ENCODE assay signal across 12 mouse cellular contexts in genomic region chr5:114137481-114138276, GRCm38 (mm10). TPM values are rescaled to one million over a fixed set of nuclear protein-coding genes. Genes with fewer than 3 reads are reported as not detected.
DNase-seq lines count a peak whose midpoint lies in the region; ATAC-seq and TF ChIP-seq lines count a peak whose summit lies in the region.
"Had no signal": no experiment of that assay in that cellular context is flagged by ENCODE, and none has a peak within 500 bp of the region (broad histone marks: within the 10 kb centered on the region; RNA-seq: fewer than 3 reads in every experiment).

No protein-coding gene starts in this region.

- H3K36me3 ChIP-seq in hindbrain, embryonic 12.5 days = 0 out of 2 replicates have a peak, but pooled peaks cover 2% of the 10 kb centered on the region
- H3K36me3 ChIP-seq in hindbrain, embryonic 11.5 days (ENCODE audit: control insufficient read depth, insufficient read depth, low read length) = no peaks in the 10 kb centered on the region
- no peaks in the 10 kb centered on the region for H3K36me3 ChIP-seq in testis, adult 2 months (ENCODE audit: control insufficient read depth, insufficient read depth, low read length)
- H3K36me3 ChIP-seq in limb, embryonic 13.5 days = peaks cover 46% of the 10 kb centered on the region

- no peaks in the 10 kb centered on the region for H3K9me3 ChIP-seq in hindbrain, embryonic 12.5 days (replicated peaks)
- no peaks in the 10 kb centered on the region for H3K9me3 ChIP-seq in hindbrain, embryonic 11.5 days (ENCODE audit: control insufficient read depth, low read length)
- no peaks in the 10 kb centered on the region for H3K9me3 ChIP-seq in limb, embryonic 13.5 days
- H3K9me3 ChIP-seq: embryonic facial prominence, embryonic 15.5 days had no signal

- H3K4me2 ChIP-seq in hindbrain, embryonic 12.5 days (replicated peaks) = no peak overlapping the region
- no peak overlapping the region for H3K4me2 ChIP-seq in hindbrain, embryonic 11.5 days (replicated peaks; ENCODE audit: low read depth, low read length)
- no peak overlapping the region for H3K4me2 ChIP-seq in limb, embryonic 13.5 days (replicated peaks)
- H3K4me2 ChIP-seq: embryonic facial prominence, embryonic 15.5 days; lung, embryonic 14.5 days had no signal

- ATAC-seq in hindbrain, embryonic 12.5 days (ENCODE audit: low FRiP score) = 0 out of 2 replicates have a peak, but pooled peaks have one; percentile 37
- no peak for ATAC-seq in hindbrain, embryonic 11.5 days (ENCODE audit: low FRiP score)
- ATAC-seq in limb, embryonic 13.5 days (ENCODE audit: low FRiP score, low read depth) = no peak

- no peak overlapping the region for H3K9ac ChIP-seq in hindbrain, embryonic 12.5 days
- H3K9ac ChIP-seq in hindbrain, embryonic 11.5 days (ENCODE audit: low read depth, low read length) = no peak overlapping the region
- H3K9ac ChIP-seq in limb, embryonic 13.5 days = peak overlapping the region; percentile 19; the same call in 1 of the 2 replicates
- H3K9ac ChIP-seq: embryonic facial prominence, embryonic 15.5 days; lung, embryonic 14.5 days had no signal

- H3K27ac ChIP-seq in hindbrain, embryonic 12.5 days = no peak overlapping the region
- H3K27ac ChIP-seq in hindbrain, embryonic 11.5 days (ENCODE audit: low read depth, low read length) = no peak overlapping the region
- H3K27ac ChIP-seq in testis, adult 2 months (ENCODE audit: control insufficient read depth, insufficient read depth, low read depth, low read length) = no peak overlapping the region
- H3K27ac ChIP-seq in limb, embryonic 13.5 days = peak overlapping the region; percentile 10; the same call in 1 of the 2 replicates

- no peak overlapping the region for H3K4me3 ChIP-seq in hindbrain, embryonic 12.5 days
- no peak overlapping the region for H3K4me3 ChIP-seq in hindbrain, embryonic 11.5 days (ENCODE audit: low read depth, low read length)
- H3K4me3 ChIP-seq in testis, adult 2 months (ENCODE audit: control insufficient read depth, low read depth, low read length) = peak overlapping the region; percentile 57
- H3K4me3 ChIP-seq in limb, embryonic 13.5 days = no peak overlapping the region
- H3K4me3 ChIP-seq: embryonic facial prominence, embryonic 15.5 days had no signal

- no peak for DNase-seq in hindbrain, embryonic 11.5 days (ENCODE audit: low spot score)
- DNase-seq in testis, postnatal 14 days (ENCODE audit: low spot score) = no peak
- DNase-seq in retina, embryonic 14.5 days (ENCODE audit: low spot score) = no peak
- DNase-seq in layer of hippocampus, adult 18-20 months (ENCODE audit: low spot score in 2 of 2) = no peak
- DNase-seq: cerebellum, adult 9-11 months; layer of hippocampus, postnatal 36 days had no signal

- H3K4me1 ChIP-seq in hindbrain, embryonic 12.5 days = peaks cover 23% of the 10 kb centered on the region
- no peaks in the 10 kb centered on the region for H3K4me1 ChIP-seq in hindbrain, embryonic 11.5 days (replicated peaks; ENCODE audit: control insufficient read depth, insufficient read depth, low read length)
- H3K4me1 ChIP-seq in testis, adult 2 months (ENCODE audit: control insufficient read depth, insufficient read depth, low read length) = peaks cover 6% of the 10 kb centered on the region
- H3K4me1 ChIP-seq in limb, embryonic 13.5 days = peaks cover 42% of the 10 kb centered on the region

- no peak for TF ChIP-seq POLR2A in testis, adult 2 months (IDR thresholded peaks at IDR 0.05; ENCODE audit: control insufficient read depth, low read depth, low read length)

- no peaks in the 10 kb centered on the region for H3K27me3 ChIP-seq in hindbrain, embryonic 12.5 days
- H3K27me3 ChIP-seq in hindbrain, embryonic 11.5 days (ENCODE audit: control insufficient read depth, insufficient read depth, low read length) = no peaks in the 10 kb centered on the region
- H3K27me3 ChIP-seq in testis, adult 2 months (ENCODE audit: control insufficient read depth, insufficient read depth, low read length) = no peaks in the 10 kb centered on the region
- no peaks in the 10 kb centered on the region for H3K27me3 ChIP-seq in limb, embryonic 13.5 days
- H3K27me3 ChIP-seq: embryonic facial prominence, embryonic 15.5 days had no signal

- 87% methylated on average over 15 of the region's 15 CpGs for WGBS in hindbrain, embryonic 12.5 days
- 88% methylated on average over 15 of the region's 15 CpGs for WGBS in hindbrain, embryonic 11.5 days
- 85% methylated on average over 15 of the region's 15 CpGs for WGBS in limb, embryonic 13.5 days

- no peak for TF ChIP-seq CTCF in testis, adult 2 months (IDR thresholded peaks at IDR 0.05; ENCODE audit: control insufficient read depth, insufficient read depth, insufficient replicate concordance, low read depth, low read length)

RNA-seq across cellular contexts. Expression of gene Ung, which starts 7.5 kb away (rescaled TPM):
- polyA plus RNA-seq in hindbrain, embryonic 12.5 days (2016; fragmentation: Nextera tagmentation; extraction: Ambion mirVana) = 25.7 and 26.2 TPM in 2 replicates
- polyA plus RNA-seq in hindbrain, embryonic 11.5 days (2014; fragmentation: Nextera tagmentation; extraction: Ambion mirVana) = 18.1 and 25.5 TPM in 2 replicates
- 8.2 and 9.4 TPM in 2 replicates for polyA plus RNA-seq in testis, adult 2 months (2012; rRNA removed)
- polyA plus RNA-seq in limb, embryonic 13.5 days (2015; fragmentation: Nextera tagmentation; extraction: Ambion mirVana) = 46.9 and 48.3 TPM in 2 replicates
- 1 to 10 TPM; 2.0 to 2.6 TPM for total RNA-seq in layer of hippocampus, adult 18-20 months (2021)

RNA-seq across cellular contexts. Expression of gene Acacb, which starts 8.7 kb away (rescaled TPM):
- polyA plus RNA-seq in hindbrain, embryonic 12.5 days (2016; fragmentation: Nextera tagmentation; extraction: Ambion mirVana) = 2.4 and 3.4 TPM in 2 replicates
- polyA plus RNA-seq in hindbrain, embryonic 11.5 days (2014; fragmentation: Nextera tagmentation; extraction: Ambion mirVana) = 1.4 and 1.6 TPM in 2 replicates
- polyA plus RNA-seq in testis, adult 2 months (2012; rRNA removed) = 3.0 and 4.6 TPM in 2 replicates
- polyA plus RNA-seq in limb, embryonic 13.5 days (2015; fragmentation: Nextera tagmentation; extraction: Ambion mirVana) = 4.3 and 5.0 TPM in 2 replicates
- total RNA-seq in layer of hippocampus, adult 18-20 months (2021) = 1 to 10 TPM; 6.4 to 6.5 TPM

RNA-seq across cellular contexts. Expression of gene Alkbh2, which starts 9.7 kb away (rescaled TPM):
- 7.0 and 7.6 TPM in 2 replicates for polyA plus RNA-seq in hindbrain, embryonic 12.5 days (2016; fragmentation: Nextera tagmentation; extraction: Ambion mirVana)
- polyA plus RNA-seq in hindbrain, embryonic 11.5 days (2014; fragmentation: Nextera tagmentation; extraction: Ambion mirVana) = 9.4 and 9.8 TPM in 2 replicates
- polyA plus RNA-seq in testis, adult 2 months (2012; rRNA removed) = 2.2 and 3.1 TPM in 2 replicates
- 10.8 and 11.9 TPM in 2 replicates for polyA plus RNA-seq in limb, embryonic 13.5 days (2015; fragmentation: Nextera tagmentation; extraction: Ambion mirVana)
- 1 to 10 TPM; 4.6 TPM for total RNA-seq in layer of hippocampus, adult 18-20 months (2021)

RNA-seq across cellular contexts. Expression of gene Svop, which starts 46.3 kb away (rescaled TPM):
- polyA plus RNA-seq in hindbrain, embryonic 12.5 days (2016; fragmentation: Nextera tagmentation; extraction: Ambion mirVana) = 55.6 and 56.1 TPM in 2 replicates
- polyA plus RNA-seq in hindbrain, embryonic 11.5 days (2014; fragmentation: Nextera tagmentation; extraction: Ambion mirVana) = 26.7 and 29.6 TPM in 2 replicates
- polyA plus RNA-seq in testis, adult 2 months (2012; rRNA removed) = 21.9 and 27.0 TPM in 2 replicates
- polyA plus RNA-seq in limb, embryonic 13.5 days (2015; fragmentation: Nextera tagmentation; extraction: Ambion mirVana) = 0.05 and 0.23 TPM in 2 replicates
- total RNA-seq in layer of hippocampus, adult 18-20 months (2021) = 100 to 1,000 TPM; 171 to 176 TPM
- total RNA-seq: MEL had no signal
